Mouse (Mus musculus): ENCODE results near the gene Ino80e. TPM values are rescaled to one million over a fixed set of nuclear protein-coding genes. Genes with fewer than 3 reads are reported as not detected.

Ino80e gene
- polyA plus RNA-seq, 2 experiments, result 84.3 to 86.7 TPM

DNA sequence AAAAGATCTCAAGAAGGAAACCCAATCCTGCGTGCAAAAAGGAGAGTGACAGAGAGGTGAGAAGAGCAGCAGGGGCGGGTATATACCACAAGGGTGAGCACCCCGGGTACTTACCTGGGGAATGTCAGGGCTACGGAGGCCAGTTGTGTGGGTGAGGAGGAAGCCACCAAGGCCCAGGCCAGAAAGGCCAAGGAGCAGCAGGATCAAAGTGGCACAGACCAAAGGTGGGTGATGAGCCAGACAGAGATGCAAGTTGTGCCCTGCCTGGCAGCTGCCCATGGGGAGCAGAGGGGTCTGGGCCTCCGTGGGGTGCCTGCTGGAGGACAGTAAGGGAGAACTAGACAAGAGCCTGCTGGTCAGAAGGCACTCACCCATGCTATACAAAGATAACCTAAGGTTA lies 34.7 kb upstream of the Ino80e start:
- WGBS, result 90% methylated on average over 5 of the region's 5 CpGs
- Histone ChIP-seq H3K9me3 (ENCODE audit: control insufficient read depth, low read length) (no peaks in the 10 kb centered on the region), H3K4me3 (replicated peaks; ENCODE audit: low read length) (no peak overlapping the region), H3K9ac (ENCODE audit: low read depth, low read length, severe bottlenecking) (no peak overlapping the region), H3K4me1 (ENCODE audit: control insufficient read depth, insufficient read depth, low read length) (peaks cover 11% of the 10 kb centered on the region), H3K27me3 (ENCODE audit: control insufficient read depth, insufficient read depth, low read length) (no peaks in the 10 kb centered on the region), H3K4me2 (replicated peaks; ENCODE audit: low read depth, low read length, severe bottlenecking) (no peak overlapping the region), H3K27ac (replicated peaks; ENCODE audit: low read depth, low read length) (no peak overlapping the region), H3K36me3 (ENCODE audit: control insufficient read depth, insufficient read depth, low read length) (no peaks in the 10 kb centered on the region)
- no peak for TF ChIP-seq POLR2A (IDR thresholded peaks at IDR 0.05; ENCODE audit: borderline replicate concordance, extremely low read depth, insufficient read depth, insufficient read length)
- no peak for DNase-seq (ENCODE audit: low spot score)
- ATAC-seq (ENCODE audit: low FRiP score, low read depth), result no peak

DNA sequence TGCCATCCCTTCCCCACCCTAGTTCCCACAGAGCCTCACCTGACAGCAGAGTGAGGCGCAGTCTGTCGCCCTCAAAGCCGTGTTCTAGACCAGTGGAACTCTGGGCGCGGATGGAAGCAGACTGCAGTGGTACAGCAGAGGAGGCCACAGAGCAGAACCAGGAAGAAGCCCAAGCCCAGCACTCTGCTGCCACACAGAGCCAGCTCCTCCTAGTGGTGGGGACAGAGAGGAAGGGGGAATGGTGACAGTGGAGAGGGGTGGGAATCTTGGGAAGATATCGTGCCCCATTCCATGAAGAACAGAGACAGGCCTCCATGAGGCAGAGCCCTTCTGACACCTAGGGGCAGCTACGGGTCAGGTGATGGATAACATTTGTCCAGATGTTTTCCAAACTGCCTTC lies 26.7 kb upstream of the Ino80e start:
- no peaks in the 10 kb centered on the region for H3K9me3 ChIP-seq (ENCODE audit: control insufficient read depth, low read length)
- WGBS, result 46% methylated on average over 7 of the region's 7 CpGs
- no peak overlapping the region for H3K27ac ChIP-seq (replicated peaks; ENCODE audit: low read depth, low read length)
- no peak overlapping the region for H3K4me2 ChIP-seq (replicated peaks; ENCODE audit: low read depth, low read length, severe bottlenecking)
- ATAC-seq (ENCODE audit: low FRiP score, low read depth), result no peak
- no peaks in the 10 kb centered on the region for H3K4me1 ChIP-seq (ENCODE audit: control insufficient read depth, insufficient read depth, low read length)
- TF ChIP-seq POLR2A (IDR thresholded peaks at IDR 0.05; ENCODE audit: borderline replicate concordance, extremely low read depth, insufficient read depth, insufficient read length), result no peak
- DNase-seq (ENCODE audit: low spot score), result no peak
- H3K36me3 ChIP-seq (ENCODE audit: control insufficient read depth, insufficient read depth, low read length), result peaks cover 5% of the 10 kb centered on the region; the same call in 1 of the 2 replicates
- no peak overlapping the region for H3K4me3 ChIP-seq (replicated peaks; ENCODE audit: low read length)
- H3K9ac ChIP-seq (ENCODE audit: low read depth, low read length, severe bottlenecking), result no peak overlapping the region
- no peaks in the 10 kb centered on the region for H3K27me3 ChIP-seq (ENCODE audit: control insufficient read depth, insufficient read depth, low read length)

- Histone ChIP-seq H3K9me3 (ENCODE audit: control insufficient read depth, low read length) (no peaks in the 10 kb centered on the region), H3K4me1 (ENCODE audit: control insufficient read depth, insufficient read depth, low read length) (peaks cover 14% of the 10 kb centered on the region), H3K36me3 (ENCODE audit: control insufficient read depth, insufficient read depth, low read length) (peaks cover 5% of the 10 kb centered on the region; the same call in 1 of the 2 replicates), H3K9ac (ENCODE audit: low read depth, low read length, severe bottlenecking) (no peak overlapping the region), H3K4me3 (replicated peaks; ENCODE audit: low read length) (no peak overlapping the region), H3K4me2 (replicated peaks; ENCODE audit: low read depth, low read length, severe bottlenecking) (no peak overlapping the region), H3K27ac (replicated peaks; ENCODE audit: low read depth, low read length) (no peak overlapping the region), H3K27me3 (ENCODE audit: control insufficient read depth, insufficient read depth, low read length) (no peaks in the 10 kb centered on the region)
- DNase-seq (ENCODE audit: low spot score), result no peak
- 84% methylated on average over 5 of the region's 5 CpGs for WGBS
- ATAC-seq (ENCODE audit: low FRiP score, low read depth), result no peak
- TF ChIP-seq POLR2A (IDR thresholded peaks at IDR 0.05; ENCODE audit: borderline replicate concordance, extremely low read depth, insufficient read depth, insufficient read length), result no peak
Observed at GRCm38 (mm10) chr7:126887281-126887680, 25.1 kb upstream of the Ino80e start.

- ATAC-seq (ENCODE audit: low FRiP score, low read depth), result peak; percentile 99
Observed at GRCm38 (mm10) chr7:126884286-126885164, 22.3 kb upstream of the Ino80e start, which contains the start of gene Taok2. Gene Taok2 (minus strand): TSS chr7:126884703.

DNA sequence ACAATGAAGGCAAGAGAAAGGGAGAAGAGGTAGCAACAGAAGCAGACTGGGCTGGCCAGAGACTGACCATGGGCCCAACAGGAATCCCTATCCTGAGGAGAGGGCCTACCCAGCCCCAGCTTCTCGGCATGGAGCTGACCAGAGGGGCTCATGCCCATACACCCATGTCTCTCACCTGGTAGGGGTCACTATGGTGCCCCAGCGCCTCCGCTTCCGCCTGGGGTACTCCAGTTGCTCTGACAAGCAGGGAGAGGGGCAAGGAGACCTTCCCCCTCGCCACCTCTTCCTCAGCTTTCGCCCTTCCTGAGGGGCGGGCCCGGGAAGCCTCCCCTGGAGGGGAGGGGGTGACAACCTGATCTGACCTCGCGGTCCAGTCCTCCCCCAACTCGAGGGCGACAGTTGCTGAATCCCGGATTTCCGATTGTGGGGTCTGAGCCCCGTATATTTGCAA lies 21.6 kb upstream of the Ino80e start:
- H3K4me1 ChIP-seq (ENCODE audit: control insufficient read depth, insufficient read depth, low read length), result peaks cover 24% of the 10 kb centered on the region
- peaks cover 18% of the 10 kb centered on the region for H3K36me3 ChIP-seq (ENCODE audit: control insufficient read depth, insufficient read depth, low read length)
- H3K4me2 ChIP-seq (replicated peaks; ENCODE audit: low read depth, low read length, severe bottlenecking), result peak overlapping the region; percentile 98
- DNase-seq (ENCODE audit: low spot score) (no peak), ATAC-seq (ENCODE audit: low FRiP score, low read depth) (no peak)
- no peaks in the 10 kb centered on the region for H3K27me3 ChIP-seq (ENCODE audit: control insufficient read depth, insufficient read depth, low read length)
- H3K9me3 ChIP-seq (ENCODE audit: control insufficient read depth, low read length), result no peaks in the 10 kb centered on the region
- peak overlapping the region; percentile 56 for H3K9ac ChIP-seq (ENCODE audit: low read depth, low read length, severe bottlenecking)
- WGBS, result under 1% methylated on average over 14 of the region's 15 CpGs
- H3K27ac ChIP-seq (replicated peaks; ENCODE audit: low read depth, low read length), result peak overlapping the region; percentile 81
- TF ChIP-seq POLR2A (IDR thresholded peaks at IDR 0.05; ENCODE audit: borderline replicate concordance, extremely low read depth, insufficient read depth, insufficient read length), result no peak
- peak overlapping the region; percentile 57 for H3K4me3 ChIP-seq (replicated peaks; ENCODE audit: low read length)

More at GRCm38 (mm10) chr7:126884286-126885164, 22.3 kb upstream of the Ino80e start, which contains the start of gene Taok2:
- Histone ChIP-seq H3K9ac (ENCODE audit: low read depth, low read length, severe bottlenecking) (peak within 1 kb of the TSS; percentile 56), H3K4me3 (replicated peaks; ENCODE audit: low read length) (peak within 1 kb of the TSS; percentile 57), H3K27me3 (ENCODE audit: control insufficient read depth, insufficient read depth, low read length) (no peaks in the 10 kb centered on the region), H3K4me2 (replicated peaks; ENCODE audit: low read depth, low read length, severe bottlenecking) (peak within 1 kb of the TSS; percentile 98), H3K4me1 (ENCODE audit: control insufficient read depth, insufficient read depth, low read length) (peaks cover 24% of the 10 kb centered on the region), H3K36me3 (ENCODE audit: control insufficient read depth, insufficient read depth, low read length) (peaks cover 11% of the 10 kb centered on the region), H3K27ac (replicated peaks; ENCODE audit: low read depth, low read length) (peak within 1 kb of the TSS; percentile 81), H3K9me3 (ENCODE audit: control insufficient read depth, low read length) (no peaks in the 10 kb centered on the region)
- TF ChIP-seq POLR2A (IDR thresholded peaks at IDR 0.05; ENCODE audit: borderline replicate concordance, extremely low read depth, insufficient read depth, insufficient read length), result peak; percentile 67; the same call in 1 of the 2 replicates
- WGBS, result under 1% methylated on average over 54 of the region's 56 CpGs
- peak; percentile 98 for DNase-seq (ENCODE audit: low spot score)

All from limb, embryonic 14.5 days (tissue).